Mouse (Mus musculus) liver, embryonic 11.5 days (tissue): ENCODE data around the gene Hoxa2. TPM values are rescaled to one million over a fixed set of nuclear protein-coding genes. Genes with fewer than 3 reads are reported as not detected.

Experiments
- ATAC-seq: fragments of 200-750 bp; cut with Nextera tagmentation; replicated peaks from 2 replicates; pipeline ENCODE4 v1.8.0; 2017; ENCODE audit warnings: moderate number of reproducible peaks, mild to moderate bottlenecking, moderate TSS enrichment, moderate library complexity; ENCODE audit not compliant: low FRiP score
- DNase-seq: peaks from one replicate; pipeline ENCODE4 v3.0.0-alpha.2; 2017; ENCODE audit warnings: low spot score
- H3K27ac ChIP-seq: fragments of 300-500 bp; sonication (generic); 2 replicates; pipeline ENCODE4 v1.5.1; 2014; ENCODE audit warnings: mild to moderate bottlenecking, low read depth, low read length, control low read depth
- H3K27me3 ChIP-seq: fragments of 300-500 bp; sonication (generic); replicated peaks from 2 replicates; pipeline ENCODE4 v1.6.1; 2014; ENCODE audit warnings: low read length, mixed read lengths; ENCODE audit not compliant: control insufficient read depth, insufficient read depth
- H3K36me3 ChIP-seq: fragments of 300-500 bp; sonication (generic); 2 replicates; pipeline ENCODE4 v1.6.1; 2014; ENCODE audit warnings: mild to moderate bottlenecking, low read length, moderate library complexity, mixed read lengths; ENCODE audit not compliant: control insufficient read depth, insufficient read depth
- H3K4me1 ChIP-seq: fragments of 300-500 bp; sonication (generic); replicated peaks from 2 replicates; pipeline ENCODE4 v1.6.1; 2014; ENCODE audit warnings: low read length, mixed read lengths; ENCODE audit not compliant: control insufficient read depth, insufficient read depth
- H3K4me2 ChIP-seq: fragments of 300-500 bp; sonication (generic); 2 replicates; pipeline ENCODE4 v1.6.1; 2014; ENCODE audit warnings: mild to moderate bottlenecking, control low read depth, moderate library complexity
- H3K4me3 ChIP-seq: fragments of 300-500 bp; sonication (generic); 2 replicates; pipeline ENCODE4 v1.5.1; 2014; ENCODE audit warnings: low read depth, low read length, control low read depth
- H3K9ac ChIP-seq: fragments of 300-500 bp; sonication (generic); 2 replicates; pipeline ENCODE4 v1.6.1; 2014; ENCODE audit warnings: low read depth, low read length, control low read depth
- H3K9me3 ChIP-seq: fragments of 300-500 bp; sonication (generic); 2 replicates; pipeline ENCODE4 v1.6.1; 2016; ENCODE audit warnings: low read length, inconsistent platforms, mixed read lengths; ENCODE audit not compliant: control insufficient read depth
- WGBS: fragments of 180-500 bp; shearing (Covaris S2); extraction: QIAGEN DNeasy Blood & Tissue Kit; methylation state at CpG from one replicate; pipeline ENCODE4 v1.1.7; 2014; 5-methylcytosine and 5-hydroxymethylcytosine counted together
- polyA plus RNA-seq: library from polyadenylated mRNA; unstranded; fragments of >200 nt; fragmentation: Nextera tagmentation; extraction: Ambion mirVana; gene quantifications from 2 replicates; pipeline ENCODE4 v1.2.1, GENCODE M21; 2014

Gene Hoxa2
- polyA plus RNA-seq, 1 experiment from 2014 or later: 4.3 TPM

GRCm38 (mm10) chr6:52171938-52172337, 7.3 kb upstream of the Hoxa2 start:
- Histone ChIP-seq H3K27ac (peak overlapping the region; percentile 74), H3K27me3 (peaks cover 97% of the 10 kb centered on the region), H3K4me2 (peak overlapping the region; percentile 58), H3K4me3 (peak overlapping the region; percentile 36), H3K36me3 (no peaks in the 10 kb centered on the region), H3K4me1 (peaks cover 17% of the 10 kb centered on the region), H3K9ac (peak overlapping the region; percentile 44; the same call in 1 of the 2 replicates), H3K9me3 (no peaks in the 10 kb centered on the region)
- ATAC-seq (no peak), DNase-seq (peak; percentile 40)
- 19% methylated on average over 7 of the region's 7 CpGs for WGBS

- ATAC-seq (no peak), DNase-seq (peak; percentile 31)
- Histone ChIP-seq H3K36me3 (no peaks in the 10 kb centered on the region), H3K9ac (no peak overlapping the region), H3K27ac (peak overlapping the region; percentile 61), H3K4me3 (no peak overlapping the region), H3K4me1 (peaks cover 17% of the 10 kb centered on the region), H3K27me3 (peaks cover 97% of the 10 kb centered on the region), H3K4me2 (no peak overlapping the region), H3K9me3 (no peaks in the 10 kb centered on the region)
- WGBS: 13% methylated on average over 4 of the region's 4 CpGs
These were observed 6.7 kb upstream of the Hoxa2 start for GRCm38 (mm10) chr6:52171331-52171730.

GRCm38 (mm10) chr6:52170898-52171223, 6.2 kb upstream of the Hoxa2 start:
- H3K4me3 ChIP-seq: no peak overlapping the region
- no peaks in the 10 kb centered on the region for H3K36me3 ChIP-seq
- H3K9ac ChIP-seq: no peak overlapping the region
- peaks cover 17% of the 10 kb centered on the region for H3K4me1 ChIP-seq
- no peaks in the 10 kb centered on the region for H3K9me3 ChIP-seq
- ATAC-seq (peak; percentile 51; the same call in 1 of the 2 replicates), DNase-seq (no peak)
- H3K27me3 ChIP-seq: peaks cover 97% of the 10 kb centered on the region
- H3K4me2 ChIP-seq: no peak overlapping the region; the same call in 1 of the 2 replicates
- 5% methylated on average over 5 of the region's 5 CpGs for WGBS
- H3K27ac ChIP-seq: peak overlapping the region; percentile 61

- Histone ChIP-seq H3K27ac (peak overlapping the region; percentile 61), H3K36me3 (no peaks in the 10 kb centered on the region), H3K4me3 (no peak overlapping the region), H3K27me3 (peaks cover 97% of the 10 kb centered on the region), H3K9me3 (no peaks in the 10 kb centered on the region), H3K9ac (peak overlapping the region; percentile 47; the same call in 1 of the 2 replicates), H3K4me2 (peak overlapping the region; percentile 47), H3K4me1 (peaks cover 17% of the 10 kb centered on the region)
- DNase-seq (peak; percentile 56), ATAC-seq (peak; percentile 41)
- WGBS: 4% methylated on average over 40 of the region's 40 CpGs
These were observed 5.7 kb upstream of the Hoxa2 start for GRCm38 (mm10) chr6:52170166-52170897.

GRCm38 (mm10) chr6:52169499-52170165, 5.0 kb upstream of the Hoxa2 start:
- Histone ChIP-seq H3K36me3 (no peaks in the 10 kb centered on the region), H3K4me3 (0 out of 2 replicates have a peak overlapping the region, but pooled peaks have one; percentile 2), H3K9me3 (no peaks in the 10 kb centered on the region), H3K4me1 (peaks cover 17% of the 10 kb centered on the region), H3K27me3 (peaks cover 97% of the 10 kb centered on the region), H3K27ac (peak overlapping the region; percentile 61), H3K4me2 (peak overlapping the region; percentile 47), H3K9ac (peak overlapping the region; percentile 47; the same call in 1 of the 2 replicates)
- WGBS: 16% methylated on average over 16 of the region's 16 CpGs
- no peak for ATAC-seq
- DNase-seq: peak; percentile 42

- peaks cover 17% of the 10 kb centered on the region for H3K4me1 ChIP-seq
- peak overlapping the region; percentile 73 for H3K27ac ChIP-seq
- peak overlapping the region; percentile 55 for H3K4me2 ChIP-seq
- no peaks in the 10 kb centered on the region for H3K9me3 ChIP-seq
- DNase-seq: peak; percentile 45
- WGBS: 4% methylated on average over 42 of the region's 42 CpGs
- peak overlapping the region; percentile 58 for H3K9ac ChIP-seq
- H3K36me3 ChIP-seq: no peaks in the 10 kb centered on the region
- H3K4me3 ChIP-seq: peak overlapping the region; percentile 32
- ATAC-seq: no peak
- peaks cover 99% of the 10 kb centered on the region for H3K27me3 ChIP-seq
These were observed 3.8 kb upstream of the Hoxa2 start for GRCm38 (mm10) chr6:52168191-52169055.

- Histone ChIP-seq H3K9ac (peak overlapping the region; percentile 15; the same call in 1 of the 2 replicates), H3K4me3 (no peak overlapping the region; the same call in 1 of the 2 replicates), H3K27me3 (peaks cover 99% of the 10 kb centered on the region), H3K27ac (no peak overlapping the region; the same call in 1 of the 2 replicates), H3K4me2 (peak overlapping the region; percentile 55), H3K36me3 (no peaks in the 10 kb centered on the region), H3K4me1 (peaks cover 17% of the 10 kb centered on the region), H3K9me3 (no peaks in the 10 kb centered on the region)
- DNase-seq (no peak), ATAC-seq (no peak)
- WGBS: 13% methylated on average over 14 of the region's 14 CpGs
These were observed 3.1 kb upstream of the Hoxa2 start for GRCm38 (mm10) chr6:52167736-52168161.

- H3K27me3 ChIP-seq: peaks cover 99% of the 10 kb centered on the region
- no peaks in the 10 kb centered on the region for H3K36me3 ChIP-seq
- H3K4me2 ChIP-seq: peak overlapping the region; percentile 55
- WGBS: 32% methylated on average over 1 of the region's 1 CpGs
- H3K9me3 ChIP-seq: no peaks in the 10 kb centered on the region
- ATAC-seq (no peak), DNase-seq (no peak)
- H3K27ac ChIP-seq: peak overlapping the region; percentile 78; the same call in 1 of the 2 replicates
- H3K9ac ChIP-seq: no peak overlapping the region
- no peak overlapping the region for H3K4me3 ChIP-seq
- peaks cover 14% of the 10 kb centered on the region for H3K4me1 ChIP-seq
These were observed 2.5 kb upstream of the Hoxa2 start for GRCm38 (mm10) chr6:52167176-52167575.
